Mouse (Mus musculus): ENCODE data around the gene Mex3d.

- TF ChIP-seq CTCF (IDR thresholded peaks at IDR 0.05; ENCODE audit: insufficient read depth, low read depth, low read length), result no peak
- no peak for TF ChIP-seq POLR2A (IDR thresholded peaks at IDR 0.05; ENCODE audit: insufficient read depth, low read depth, low read length)
These were observed 34.4 kb upstream of the Mex3d start for GRCm38 (mm10) chr10:80421651-80422472.

All from olfactory bulb, adult 2 months (tissue).